Mouse (Mus musculus): ENCODE results near the gene Poldip2.

GRCm38 (mm10) chr11:78513106-78513790 is 1.3 kb downstream of the Poldip2 start:
- no peak for TF ChIP-seq ZC3H11A (IDR thresholded peaks at IDR 0.05; ENCODE audit: borderline replicate concordance, low read depth, low read length)
- TF ChIP-seq CHD2 (IDR thresholded peaks at IDR 0.05; ENCODE audit: low read depth, low read length): no peak
- TF ChIP-seq MAFK (IDR thresholded peaks at IDR 0.05; ENCODE audit: insufficient read depth, low read depth, low read length): no peak
- no peak for TF ChIP-seq HCFC1 (IDR thresholded peaks at IDR 0.05; ENCODE audit: borderline replicate concordance, insufficient read depth, low read length)

Data from ES-E14 (cell line).